Mouse (Mus musculus) midbrain, postnatal 0 days (tissue): Measurements from ENCODE around the gene Ppp1r21. TPM values are rescaled to one million over a fixed set of nuclear protein-coding genes. Genes with fewer than 3 reads are reported as not detected.

ENCODE experiments used
- ATAC-seq: fragments of 200-750 bp; cut with Nextera tagmentation; 2 replicates; pipeline ENCODE4 v1.8.0; 2017; ENCODE audit warnings: moderate number of reproducible peaks, mild to moderate bottlenecking, moderate TSS enrichment, moderate library complexity; ENCODE audit not compliant: low FRiP score
- DNase-seq: peaks from one replicate; pipeline ENCODE4 v3.0.0-alpha.2; 2015; ENCODE audit warnings: low spot score
- H3K27ac ChIP-seq: fragments of 300-500 bp; sonication (generic); 2 replicates; pipeline ENCODE4 v1.5.1; 2014; ENCODE audit warnings: low read depth, mild to moderate bottlenecking, low read length, mixed read lengths
- H3K27me3 ChIP-seq: fragments of 300-500 bp; sonication (generic); 2 replicates; pipeline ENCODE4 v1.6.1; 2014; ENCODE audit warnings: low read length, control low read depth, mixed read lengths; ENCODE audit not compliant: insufficient read depth
- H3K36me3 ChIP-seq: fragments of 300-500 bp; sonication (generic); 2 replicates; pipeline ENCODE4 v1.6.1; 2014; ENCODE audit warnings: low read length, control low read depth, mixed read lengths; ENCODE audit not compliant: insufficient read depth
- H3K4me1 ChIP-seq: fragments of 300-500 bp; sonication (generic); 2 replicates; pipeline ENCODE4 v1.6.1; 2014; ENCODE audit warnings: mild to moderate bottlenecking, control low read depth, antibody characterized with exemption, low read length, mixed read lengths; ENCODE audit not compliant: insufficient read depth
- H3K4me2 ChIP-seq: fragments of 300-500 bp; sonication (generic); 2 replicates; pipeline ENCODE4 v1.6.1; 2014; ENCODE audit warnings: low read depth, mild to moderate bottlenecking, low read length, mixed read lengths; ENCODE audit not compliant: poor library complexity, severe bottlenecking
- H3K4me3 ChIP-seq: fragments of 300-500 bp; sonication (generic); 2 replicates; pipeline ENCODE4 v1.5.1; 2014; ENCODE audit warnings: low read depth, mild to moderate bottlenecking, low read length, moderate library complexity
- H3K9ac ChIP-seq: fragments of 300-500 bp; sonication (generic); replicated peaks from 2 replicates; pipeline ENCODE4 v1.6.1; 2014; ENCODE audit warnings: mild to moderate bottlenecking, low read length, moderate library complexity, mixed read lengths; ENCODE audit not compliant: poor library complexity, severe bottlenecking
- H3K9me3 ChIP-seq: fragments of 300-500 bp; sonication (generic); 2 replicates; pipeline ENCODE4 v1.6.1; 2016; ENCODE audit warnings: low read length, control low read depth
- CTCF ChIP-seq: IDR thresholded peaks from 2 replicates; pipeline ENCODE4 v1.5.1; 2016; ENCODE audit warnings: antibody characterized with exemption, mild to moderate bottlenecking
- WGBS: fragments of 180-500 bp; shearing (Covaris S2); extraction: QIAGEN DNeasy Blood & Tissue Kit; methylation state at CpG from one replicate; pipeline ENCODE4 v1.1.7; 2014; 5-methylcytosine and 5-hydroxymethylcytosine counted together
- polyA plus RNA-seq: library from polyadenylated mRNA; unstranded; fragments of >200 nt; fragmentation: Nextera tagmentation; extraction: Ambion mirVana; gene quantifications from 2 replicates; pipeline ENCODE4 v1.2.1, GENCODE M21; 2015
- total RNA-seq: library from RNA; depleted of rRNA; stranded (reverse); fragments of >200 nt; gene quantifications from 2 replicates; pipeline ENCODE4 v1.2.3, GENCODE M21; 2014

Gene Ppp1r21
- total and polyA plus RNA-seq, 2 experiments from 2014 or later, result 36.7 to 44.1 TPM

DNA sequence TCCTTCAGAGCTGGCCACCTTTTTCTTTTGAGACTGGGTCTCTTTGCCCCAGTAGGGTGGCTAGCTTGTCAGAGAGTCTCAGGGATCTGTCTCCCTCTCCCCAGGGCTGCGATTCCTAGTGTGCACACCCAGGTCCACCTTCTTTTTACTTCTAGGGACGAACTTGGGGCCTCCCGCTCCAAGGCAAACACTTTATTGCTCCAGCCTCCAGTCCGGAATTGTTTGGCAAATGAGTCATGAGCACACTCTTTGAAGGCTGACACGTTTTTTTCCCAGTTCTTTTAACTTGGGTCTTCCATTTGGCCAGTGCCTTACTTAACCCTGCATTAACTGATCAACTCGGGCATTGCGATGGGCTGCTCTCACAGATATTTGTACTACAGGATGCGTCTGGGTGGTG is 53.5 kb downstream of the Ppp1r21 start:
- WGBS, result 87% methylated on average over 8 of the region's 8 CpGs
- Histone ChIP-seq H3K4me1 (no peaks in the 10 kb centered on the region), H3K27ac (no peak overlapping the region), H3K4me3 (no peak overlapping the region), H3K9ac (no peak overlapping the region), H3K36me3 (peaks cover 68% of the 10 kb centered on the region), H3K27me3 (no peaks in the 10 kb centered on the region), H3K4me2 (no peak overlapping the region), H3K9me3 (no peaks in the 10 kb centered on the region)
- ATAC-seq (no peak), DNase-seq (no peak)
- no peak for TF ChIP-seq CTCF

DNA sequence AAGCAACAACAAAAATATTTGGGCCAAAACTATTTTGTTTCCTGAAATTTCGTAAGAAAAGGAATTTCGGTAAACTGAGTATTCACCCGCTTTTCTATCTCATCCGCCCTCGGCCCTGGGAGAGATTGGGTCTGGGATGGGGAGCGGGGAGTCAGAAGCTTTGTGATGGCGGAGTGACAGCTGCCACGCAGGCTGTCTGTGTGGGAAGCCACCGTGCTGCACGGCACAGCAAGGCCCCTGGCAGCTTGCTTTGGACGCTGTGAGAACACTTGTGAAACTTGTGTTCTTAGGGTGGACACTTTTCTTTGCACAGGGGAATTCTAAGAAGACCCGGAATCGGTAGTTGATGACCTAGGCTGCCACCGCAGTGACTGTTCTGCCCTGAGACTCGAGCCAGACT is 57.5 kb downstream of the Ppp1r21 start:
- H3K27me3 ChIP-seq, result no peaks in the 10 kb centered on the region
- TF ChIP-seq CTCF, result no peak
- H3K27ac ChIP-seq, result no peak overlapping the region
- no peak overlapping the region for H3K4me3 ChIP-seq
- no peak for DNase-seq
- no peaks in the 10 kb centered on the region for H3K9me3 ChIP-seq
- no peak overlapping the region for H3K9ac ChIP-seq
- WGBS, result 82% methylated on average over 15 of the region's 15 CpGs
- H3K4me1 ChIP-seq, result no peaks in the 10 kb centered on the region
- H3K4me2 ChIP-seq, result no peak overlapping the region
- H3K36me3 ChIP-seq, result peaks cover 59% of the 10 kb centered on the region
- ATAC-seq, result no peak

DNA sequence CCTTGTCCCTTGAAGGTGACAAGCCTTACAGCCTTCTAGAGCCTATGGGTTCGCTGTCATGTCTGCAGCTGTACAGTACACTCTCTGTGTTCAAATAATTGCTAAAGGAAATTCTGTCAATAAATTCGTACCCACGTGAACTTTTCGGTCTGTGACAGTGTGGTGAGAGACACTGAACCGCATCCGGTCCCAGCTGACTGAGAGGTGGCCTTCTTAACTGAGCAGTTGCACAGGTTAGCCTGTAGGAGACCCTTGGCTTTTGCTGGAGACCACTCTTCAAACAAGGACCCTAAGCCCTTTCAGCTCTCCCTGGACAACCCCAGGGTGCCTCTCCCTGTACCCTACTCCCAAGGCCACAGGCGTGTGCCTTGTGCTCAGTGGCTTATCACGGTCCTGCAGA is 58.3 kb downstream of the Ppp1r21 start:
- Histone ChIP-seq H3K9ac (no peak overlapping the region), H3K27ac (no peak overlapping the region), H3K4me2 (no peak overlapping the region), H3K36me3 (peaks cover 50% of the 10 kb centered on the region), H3K9me3 (no peaks in the 10 kb centered on the region), H3K4me1 (no peaks in the 10 kb centered on the region), H3K27me3 (no peaks in the 10 kb centered on the region), H3K4me3 (no peak overlapping the region)
- DNase-seq, result no peak
- WGBS, result 93% methylated on average over 8 of the region's 8 CpGs
- ATAC-seq, result no peak
- no peak for TF ChIP-seq CTCF

DNA sequence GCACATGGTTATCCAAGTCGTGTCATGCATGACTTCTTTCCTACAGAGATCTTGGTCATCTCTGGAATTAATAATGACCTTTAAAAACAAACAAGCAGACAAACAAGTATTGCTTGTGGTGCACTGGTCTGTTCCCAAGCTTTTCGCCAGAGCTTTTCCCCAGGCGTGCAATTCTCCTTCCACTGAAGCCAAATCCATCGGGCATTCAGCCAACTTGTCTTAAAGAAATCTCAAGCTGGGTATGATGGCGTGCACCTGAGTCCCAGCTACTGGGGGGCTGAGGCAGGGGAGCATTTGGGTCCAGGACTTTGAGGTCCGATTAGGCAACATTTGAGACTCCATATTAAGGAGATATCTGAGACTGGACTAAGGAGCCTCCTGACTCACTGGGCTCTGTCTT is 60.3 kb downstream of the Ppp1r21 start:
- Histone ChIP-seq H3K27me3 (no peaks in the 10 kb centered on the region), H3K9ac (no peak overlapping the region), H3K4me1 (no peaks in the 10 kb centered on the region), H3K4me2 (no peak overlapping the region), H3K9me3 (no peaks in the 10 kb centered on the region), H3K27ac (no peak overlapping the region), H3K4me3 (no peak overlapping the region), H3K36me3 (peaks cover 33% of the 10 kb centered on the region)
- DNase-seq, result no peak
- ATAC-seq, result no peak
- WGBS, result 70% methylated on average over 6 of the region's 6 CpGs
- TF ChIP-seq CTCF, result no peak

DNA sequence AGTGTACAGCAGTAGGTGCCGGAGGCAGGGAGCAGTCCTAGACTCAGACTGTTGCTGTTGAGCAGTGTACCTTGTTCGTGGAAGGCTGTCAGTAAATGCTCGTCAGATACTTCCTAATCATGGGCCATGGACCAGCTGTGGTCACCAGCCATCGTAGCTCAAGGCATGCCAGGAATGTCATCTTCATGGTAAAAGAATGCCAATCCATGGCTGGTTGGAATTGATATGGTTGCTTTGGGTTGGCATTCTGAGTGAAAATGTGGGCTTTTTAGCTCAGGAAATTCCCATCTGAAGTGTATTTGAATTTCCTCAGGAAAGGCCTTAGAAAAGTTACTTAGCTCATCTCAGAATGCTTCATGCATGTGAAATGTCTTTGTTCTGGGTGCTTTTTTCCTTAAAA is 65.2 kb downstream of the Ppp1r21 start:
- 0 out of 2 replicates have a peak, but pooled peaks cover 2% of the 10 kb centered on the region for H3K4me1 ChIP-seq
- H3K9ac ChIP-seq, result no peak overlapping the region
- H3K4me2 ChIP-seq, result no peak overlapping the region
- no peaks in the 10 kb centered on the region; the same call in 1 of the 2 replicates for H3K27me3 ChIP-seq
- DNase-seq, result no peak
- no peak overlapping the region for H3K4me3 ChIP-seq
- ATAC-seq, result no peak
- WGBS, result 94% methylated on average over 4 of the region's 4 CpGs
- no peaks in the 10 kb centered on the region for H3K36me3 ChIP-seq
- TF ChIP-seq CTCF, result no peak
- no peak overlapping the region for H3K27ac ChIP-seq
- no peaks in the 10 kb centered on the region for H3K9me3 ChIP-seq

DNA sequence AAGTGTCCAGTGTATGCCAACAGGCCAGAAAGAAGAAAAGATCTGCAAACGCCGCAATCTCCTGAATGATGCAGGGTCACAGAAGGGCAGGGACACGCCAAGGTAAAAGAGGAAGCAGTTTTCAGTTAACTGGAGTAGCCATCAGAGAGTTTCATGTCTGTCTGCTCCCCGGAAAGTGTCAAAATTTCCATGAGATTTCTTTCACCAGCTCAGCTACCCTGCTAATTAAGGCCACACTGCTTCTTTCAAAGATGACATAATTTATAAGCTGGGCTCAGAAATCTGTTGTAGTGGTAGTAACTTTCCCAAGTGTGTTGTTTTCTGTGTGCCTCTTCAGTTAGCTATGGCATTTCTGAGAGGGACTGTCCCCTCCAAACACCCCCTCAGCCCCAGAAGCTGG is 66.2 kb downstream of the Ppp1r21 start:
- H3K4me3 ChIP-seq, result no peak overlapping the region
- no peak overlapping the region for H3K27ac ChIP-seq
- ATAC-seq, result no peak
- 0 out of 2 replicates have a peak, but pooled peaks cover 2% of the 10 kb centered on the region for H3K4me1 ChIP-seq
- WGBS, result 75% methylated on average over 4 of the region's 4 CpGs
- no peaks in the 10 kb centered on the region for H3K9me3 ChIP-seq
- no peak overlapping the region for H3K9ac ChIP-seq
- H3K4me2 ChIP-seq, result no peak overlapping the region
- no peak for DNase-seq
- no peak for TF ChIP-seq CTCF
- no peaks in the 10 kb centered on the region for H3K36me3 ChIP-seq
- H3K27me3 ChIP-seq, result no peaks in the 10 kb centered on the region; the same call in 1 of the 2 replicates
